In genomic region chr19:3718481-3719361, GRCm38 (mm10) we compare ENCODE assay signal across 8 mouse cellular contexts. TPM values are rescaled to one million over a fixed set of nuclear protein-coding genes. Genes with fewer than 3 reads are reported as not detected.
DNase-seq lines count a peak whose midpoint lies in the region; ATAC-seq lines count a peak whose summit lies in the region.

No protein-coding gene starts in this region.

- ATAC-seq in CD4-positive, CD25-positive, alpha-beta regulatory T cell, adult 4 months, result peak; percentile 93
- peak; percentile 81 for ATAC-seq in forebrain, embryonic 15.5 days (replicated peaks)
- peak; percentile 62; the same call in 1 of the 2 replicates for ATAC-seq in neural tube, embryonic 15.5 days (ENCODE audit: low FRiP score)

- peaks cover 31% of the 10 kb centered on the region for H3K36me3 ChIP-seq in forebrain, embryonic 15.5 days
- H3K36me3 ChIP-seq in neural tube, embryonic 15.5 days, result peaks cover 32% of the 10 kb centered on the region

- peaks cover 7% of the 10 kb centered on the region for H3K4me1 ChIP-seq in forebrain, embryonic 15.5 days
- H3K4me1 ChIP-seq in neural tube, embryonic 15.5 days, result peaks cover 10% of the 10 kb centered on the region

- peak overlapping the region; percentile 41 for H3K4me3 ChIP-seq in forebrain, embryonic 15.5 days
- peak overlapping the region; percentile 39 for H3K4me3 ChIP-seq in neural tube, embryonic 15.5 days (replicated peaks)

- 43% methylated on average over 19 of the region's 19 CpGs for WGBS in forebrain, embryonic 15.5 days
- WGBS in neural tube, embryonic 15.5 days, result 39% methylated on average over 19 of the region's 19 CpGs

- intact Hi-C loops in heart, postnatal 25 days (cut with DNase I), result loop anchor here (5.0 kb wide), 1 partner anchor 96 kb away; no protein-coding TSS in a partner anchor

- peak overlapping the region; percentile 77 for H3K4me2 ChIP-seq in forebrain, embryonic 15.5 days (replicated peaks)
- H3K4me2 ChIP-seq in neural tube, embryonic 15.5 days, result peak overlapping the region; percentile 85

- H3K27ac ChIP-seq in forebrain, embryonic 15.5 days (replicated peaks), result no peak overlapping the region
- no peak overlapping the region for H3K27ac ChIP-seq in neural tube, embryonic 15.5 days (replicated peaks)

- H3K27me3 ChIP-seq in forebrain, embryonic 15.5 days, result no peaks in the 10 kb centered on the region
- H3K27me3 ChIP-seq in neural tube, embryonic 15.5 days (replicated peaks), result no peaks in the 10 kb centered on the region

- DNase-seq in cerebellum, adult 11 months, result peak; percentile 60
- DNase-seq in heart, postnatal 25 days (ENCODE audit: low spot score), result peak; percentile 30
- peak; percentile 85 for DNase-seq in layer of hippocampus, adult 11-12 months (ENCODE audit: low spot score)
- DNase-seq in lung, adult 18-20 months, result peak; percentile 71 to 78
- DNase-seq in testis, postnatal 10 days (ENCODE audit: low spot score), result peak; percentile 82

- H3K9ac ChIP-seq in forebrain, embryonic 15.5 days (replicated peaks), result peak overlapping the region; percentile 31
- H3K9ac ChIP-seq in neural tube, embryonic 15.5 days (replicated peaks), result peak overlapping the region; percentile 28; the same call in 1 of the 2 replicates

- H3K9me3 ChIP-seq in forebrain, embryonic 15.5 days, result no peaks in the 10 kb centered on the region
- no peaks in the 10 kb centered on the region for H3K9me3 ChIP-seq in neural tube, embryonic 15.5 days (replicated peaks)

RNA-seq across cellular contexts. Expression of gene 1810055G02Rik, which starts 10.6 kb away (rescaled TPM):
- 1 to 10 TPM; 6.7 to 8.0 TPM for polyA plus RNA-seq in CD4-positive, CD25-positive, alpha-beta regulatory T cell, adult 4 months (2017; shearing (Covaris generic))
- polyA plus RNA-seq in forebrain, embryonic 15.5 days (2015; fragmentation: Nextera tagmentation; extraction: Ambion mirVana), result 31.3 and 35.1 TPM in 2 replicates
- 1 to 10 TPM; 7.9 to 8.3 TPM for total RNA-seq in heart, postnatal 25 days (2021)
- 35.1 and 36.5 TPM in 2 replicates for polyA plus RNA-seq in neural tube, embryonic 15.5 days (2015; fragmentation: Nextera tagmentation; extraction: Ambion mirVana)

RNA-seq across cellular contexts. Expression of gene Lrp5, which starts 32.4 kb away (rescaled TPM):
- under 1 TPM in 1 of 2 experiments, not detected in 1; 0.08 TPM for polyA plus RNA-seq in CD4-positive, CD25-positive, alpha-beta regulatory T cell, adult 4 months (2017; shearing (Covaris generic))
- 2.3 TPM in 2 replicates for polyA plus RNA-seq in forebrain, embryonic 15.5 days (2015; fragmentation: Nextera tagmentation; extraction: Ambion mirVana)
- total RNA-seq in heart, postnatal 25 days (2021), result 10 to 100 TPM; 49.8 to 52.1 TPM
- 1.2 and 2.1 TPM in 2 replicates for polyA plus RNA-seq in neural tube, embryonic 15.5 days (2015; fragmentation: Nextera tagmentation; extraction: Ambion mirVana)

RNA-seq across cellular contexts. Expression of gene Kmt5b, which starts 48.5 kb away (rescaled TPM):
- 10 to 100 TPM; 33.1 to 38.4 TPM for polyA plus RNA-seq in CD4-positive, CD25-positive, alpha-beta regulatory T cell, adult 4 months (2017; shearing (Covaris generic))
- polyA plus RNA-seq in forebrain, embryonic 15.5 days (2015; fragmentation: Nextera tagmentation; extraction: Ambion mirVana), result 52.3 and 62.9 TPM in 2 replicates
- 10 to 100 TPM; 30.4 to 35.6 TPM for total RNA-seq in heart, postnatal 25 days (2021)
- 38.3 and 39.5 TPM in 2 replicates for polyA plus RNA-seq in neural tube, embryonic 15.5 days (2015; fragmentation: Nextera tagmentation; extraction: Ambion mirVana)

Comparison
In these comparisons a context has a peak if more than half of its experiments do, and no peak if none do; other contexts are left out.
1. DNase-seq: peak in every context shown above with its lines; median percentile 85 in layer of hippocampus, adult 11-12 months; 82 in testis, postnatal 10 days; 74 in lung, adult 18-20 months; 60 in cerebellum, adult 11 months; 30 in heart, postnatal 25 days.